Mouse (Mus musculus) 3T3-L1 (cell line): ENCODE data around the gene Bbs12.
A peak's percentile ranks its signal among the peaks of the same experiment; 100 is the strongest.

Source experiments
- DNase-seq: peaks from one replicate; pipeline ENCODE4 v3.0.0-alpha.2; 2015; ENCODE audit warnings: low read depth, low spot score

Gene Bbs12

GRCm38 (mm10) chr3:37325317-37326112, 13.2 kb downstream of the Bbs12 start:
- no peak for DNase-seq

- no peak for DNase-seq
These were observed 14.3 kb downstream of the Bbs12 start for GRCm38 (mm10) chr3:37326627-37327026.

DNA sequence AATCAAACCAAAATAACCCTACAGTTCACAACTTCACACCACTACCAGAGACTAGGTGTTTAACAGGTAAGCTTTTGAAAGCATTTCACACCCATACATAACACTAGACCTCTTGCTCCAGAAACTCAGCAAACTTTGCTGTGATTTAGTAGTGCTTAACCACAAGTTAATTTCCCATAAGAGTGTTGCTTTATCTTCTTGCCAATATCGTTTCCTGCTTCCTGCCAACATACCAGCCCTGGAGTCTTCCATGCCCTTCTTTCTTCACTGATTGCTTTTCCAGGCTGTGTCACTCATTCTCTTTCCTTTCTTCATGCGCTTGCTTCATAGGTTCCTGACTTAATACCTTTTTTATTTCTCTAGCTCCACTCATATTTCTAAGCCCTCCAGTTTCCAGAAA, 16.1 kb downstream of the Bbs12 start:
- DNase-seq = no peak

DNA sequence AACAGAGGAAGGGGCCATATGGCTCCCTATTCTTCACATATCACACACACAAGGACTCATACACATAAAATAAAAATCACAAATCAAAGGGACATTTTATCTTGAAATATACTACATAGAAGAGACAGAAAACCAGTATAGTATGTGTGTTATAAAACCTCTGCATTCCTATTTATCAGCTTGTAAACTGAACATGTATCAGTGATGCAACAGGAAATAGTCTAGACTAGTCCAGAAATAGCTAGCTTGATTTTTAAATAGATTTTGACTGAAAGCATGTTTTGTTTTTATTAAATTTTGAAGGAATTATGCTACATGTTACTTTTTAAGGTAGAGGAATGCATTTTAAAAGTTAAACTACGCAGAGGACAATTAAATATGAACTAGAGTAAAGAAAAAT, 17.6 kb downstream of the Bbs12 start:
- DNase-seq = no peak

DNA sequence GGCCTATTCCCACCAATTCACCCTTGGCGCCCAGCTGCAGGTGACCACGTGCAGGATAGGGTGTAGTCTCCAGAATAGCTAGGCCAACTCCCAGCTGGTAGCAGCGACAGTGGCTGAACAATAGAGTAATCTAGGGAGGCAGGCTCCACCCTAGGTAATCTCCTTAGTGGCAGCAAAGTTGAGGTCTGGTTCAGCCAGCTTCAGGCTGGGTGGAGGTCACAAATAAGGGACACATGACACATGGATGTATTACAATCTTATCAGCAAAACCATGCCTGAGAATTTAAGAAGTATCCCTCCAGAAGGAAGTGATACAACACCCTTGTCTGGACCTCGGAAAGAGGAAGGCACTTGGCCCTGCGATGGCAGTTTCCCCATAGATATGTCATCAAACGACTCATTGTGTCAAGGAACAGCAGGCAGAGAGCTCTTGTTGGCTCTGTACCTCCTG, 19.7 kb downstream of the Bbs12 start:
- peak; percentile 40 for DNase-seq

DNA sequence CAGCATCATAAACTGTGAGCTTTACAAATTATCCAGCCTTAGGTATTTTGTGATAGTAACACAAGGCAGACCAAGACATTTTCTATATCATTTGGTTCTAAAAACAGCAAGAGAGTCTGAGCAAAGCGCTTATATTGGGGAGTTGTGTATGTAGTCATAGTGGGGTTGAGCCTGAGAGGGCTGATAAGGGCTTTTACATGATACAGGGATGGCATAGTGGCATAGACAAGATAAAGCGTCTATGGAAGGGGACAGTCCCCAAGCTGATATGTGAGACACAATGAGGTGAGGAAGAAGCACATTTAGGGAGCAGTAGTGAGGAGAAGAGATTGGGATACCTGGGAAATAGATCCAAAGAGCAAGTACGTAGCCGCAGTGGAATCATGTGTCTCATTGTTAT, 21.7 kb downstream of the Bbs12 start:
- DNase-seq = no peak

DNA sequence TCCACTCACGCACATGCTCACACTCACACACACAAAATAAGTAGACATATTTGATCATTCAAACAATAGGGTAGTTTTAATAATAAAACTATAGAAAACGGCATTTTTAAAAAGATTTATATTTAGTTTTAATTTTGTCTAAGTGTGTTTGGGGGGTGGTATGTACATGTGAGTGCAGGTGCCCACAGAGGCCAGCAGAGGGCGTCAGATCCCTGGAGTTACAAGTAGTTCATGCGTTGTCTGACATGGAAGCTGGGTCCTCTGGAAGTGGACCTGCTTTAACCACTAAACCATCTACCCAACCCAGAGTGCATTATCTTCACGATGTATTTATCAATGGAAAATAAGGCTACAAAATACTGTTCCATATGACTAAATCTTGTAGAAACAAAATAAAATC, 28.8 kb downstream of the Bbs12 start:
- DNase-seq = peak; percentile 64

DNA sequence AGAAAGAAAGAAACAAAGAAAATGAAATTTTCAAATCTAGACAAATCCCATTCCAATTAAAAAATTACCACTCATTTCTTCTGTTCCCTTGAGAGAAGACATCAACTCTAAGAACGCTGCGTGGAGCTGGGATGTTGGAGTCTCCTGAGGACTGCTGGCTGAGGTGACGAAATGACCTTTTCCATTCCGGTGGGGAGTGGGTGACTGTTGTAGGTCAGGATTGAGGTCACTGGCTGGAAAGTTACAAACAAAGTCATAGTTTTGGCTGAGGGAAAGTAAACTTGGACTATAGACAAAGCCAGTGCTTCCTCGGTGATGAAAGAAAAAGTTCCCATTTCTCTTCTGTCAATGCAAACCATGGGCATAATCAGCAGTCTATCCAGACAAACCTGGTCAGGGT, 30.5 kb downstream of the Bbs12 start:
- DNase-seq = no peak

DNA sequence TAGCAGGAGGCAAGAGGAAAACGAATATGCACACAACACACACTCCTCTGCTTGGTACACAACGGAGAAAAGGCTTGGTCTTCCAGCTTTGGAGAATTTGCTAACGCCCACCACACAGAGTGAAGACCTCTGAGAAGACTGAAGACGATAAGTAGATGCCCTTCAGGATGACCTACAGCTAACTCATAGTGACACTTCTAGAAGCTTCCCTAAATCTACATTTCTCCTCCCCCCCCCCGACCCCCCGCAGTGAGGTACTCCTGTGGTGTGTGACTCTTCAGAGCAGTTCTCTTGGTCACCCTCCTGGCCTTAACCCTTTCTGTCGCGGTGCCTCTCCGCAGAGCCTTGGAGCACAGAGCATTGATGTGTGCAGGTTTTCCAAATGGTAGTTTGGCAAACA, 35.3 kb downstream of the Bbs12 start:
- no peak for DNase-seq

- DNase-seq = peak; percentile 11
These were observed 36.1 kb downstream of the Bbs12 start, which contains the start of gene Fgf2 for GRCm38 (mm10) chr3:37348221-37349165. Fgf2 (plus strand) TSS chr3:37348346.

DNA sequence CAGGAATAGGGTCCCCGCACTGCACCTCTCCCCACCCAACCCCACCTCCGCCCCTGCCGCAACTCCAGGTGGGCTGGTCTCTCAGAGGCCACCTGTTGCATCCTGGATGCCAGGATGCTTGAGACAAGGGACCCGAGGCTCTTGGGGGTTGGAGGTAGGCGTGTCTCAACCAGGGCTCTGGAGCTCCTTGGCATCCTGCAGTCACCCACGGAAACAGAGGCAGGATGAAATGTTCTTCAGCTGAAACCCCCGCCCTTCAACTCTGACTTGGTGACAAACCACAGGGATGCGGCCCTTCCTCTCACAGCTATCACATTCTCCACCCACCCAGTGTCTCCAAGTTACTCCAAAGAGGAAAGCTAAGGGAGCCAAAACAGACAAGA, 36.8 kb downstream of the Bbs12 start:
- no peak for DNase-seq

DNA sequence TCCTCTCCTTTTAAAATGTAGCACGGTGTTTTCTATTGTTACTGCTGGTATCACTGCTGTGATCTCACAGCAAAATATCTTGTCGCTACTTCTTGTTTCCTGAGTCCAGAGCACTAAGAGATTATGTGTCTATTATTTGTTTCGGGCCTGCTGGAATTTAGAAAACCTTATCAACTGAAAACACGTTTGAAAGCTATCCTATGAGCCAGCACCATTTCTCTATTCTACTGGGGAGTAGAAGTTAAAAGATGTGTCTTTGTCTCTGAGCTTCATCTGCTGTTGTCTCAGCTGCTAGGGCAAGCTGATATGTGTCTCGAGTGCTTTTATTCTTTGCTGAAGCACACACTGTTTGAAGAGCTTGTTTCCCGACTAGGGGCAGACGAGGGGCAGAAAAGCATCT, 38.0 kb downstream of the Bbs12 start:
- DNase-seq = no peak

DNA sequence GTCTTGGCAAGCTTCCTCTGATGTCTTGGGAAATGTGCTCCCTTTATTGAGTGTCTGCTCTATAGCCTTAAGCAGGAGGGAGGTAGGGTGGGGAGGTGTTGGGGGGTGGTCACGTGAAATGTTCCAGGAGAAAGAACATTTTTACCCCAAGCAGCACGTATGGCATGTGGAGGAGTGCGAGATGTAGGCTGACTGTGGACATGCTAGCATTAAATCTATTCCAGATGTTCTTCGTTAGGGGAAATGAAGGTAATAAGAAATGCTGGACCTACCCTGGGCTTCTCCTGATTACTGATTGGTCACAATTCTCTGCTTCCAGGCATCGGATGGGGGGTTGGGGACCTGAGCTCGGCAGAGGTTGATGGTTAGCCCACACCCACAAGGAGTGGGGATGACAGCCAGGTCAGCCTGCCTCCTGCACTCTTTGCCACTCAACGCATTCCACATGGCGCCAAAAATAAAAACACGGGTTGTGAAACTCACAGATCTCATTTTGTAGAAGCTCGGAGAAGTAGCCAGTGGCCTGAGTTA, 41.7 kb downstream of the Bbs12 start:
- DNase-seq = peak; percentile 34

DNA sequence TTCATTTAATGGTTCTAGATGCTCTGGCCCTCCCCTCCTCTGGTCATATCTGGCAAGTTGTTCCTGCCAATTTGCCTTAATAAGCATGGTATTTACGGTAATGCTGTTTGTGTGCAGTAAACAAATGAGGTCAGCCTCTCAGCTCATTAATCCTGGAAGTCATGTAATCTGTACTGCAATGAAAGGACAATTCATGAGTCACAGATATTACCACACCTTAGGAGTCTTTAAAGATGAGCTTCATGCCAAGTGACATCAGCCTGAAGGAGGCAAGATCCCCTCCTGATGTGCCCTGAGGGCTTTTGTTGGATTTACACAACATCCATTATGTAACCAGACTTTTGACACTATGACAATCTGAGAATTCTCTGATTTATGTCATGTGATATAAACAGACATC, 42.4 kb downstream of the Bbs12 start:
- DNase-seq = peak; percentile 66

DNA sequence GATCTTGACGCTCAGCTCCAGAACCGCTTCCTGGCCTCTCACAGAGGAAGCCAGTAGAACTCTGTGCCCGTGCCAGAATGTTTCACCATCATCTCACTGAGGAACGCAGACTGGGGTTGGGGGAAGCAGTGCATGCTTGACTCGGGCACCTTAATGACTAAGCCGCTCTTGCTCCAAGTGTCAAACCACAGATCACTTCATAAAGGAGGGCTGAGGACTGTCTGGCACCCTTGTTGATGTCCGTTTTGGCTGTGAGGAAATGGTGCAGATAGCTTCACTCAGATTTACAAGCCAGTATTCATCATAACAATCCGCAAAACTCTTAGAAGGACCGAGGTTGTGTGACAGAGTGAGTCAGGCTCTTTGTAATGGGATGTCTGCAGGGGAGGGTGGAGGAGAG, 48.4 kb downstream of the Bbs12 start:
- DNase-seq = peak; percentile 85

GRCm38 (mm10) chr3:37365144-37365543, 52.8 kb downstream of the Bbs12 start:
- no peak for DNase-seq

GRCm38 (mm10) chr3:37365976-37366375, 53.6 kb downstream of the Bbs12 start:
- DNase-seq = no peak

- no peak for DNase-seq
These were observed 54.2 kb downstream of the Bbs12 start for GRCm38 (mm10) chr3:37366381-37367053.

DNA sequence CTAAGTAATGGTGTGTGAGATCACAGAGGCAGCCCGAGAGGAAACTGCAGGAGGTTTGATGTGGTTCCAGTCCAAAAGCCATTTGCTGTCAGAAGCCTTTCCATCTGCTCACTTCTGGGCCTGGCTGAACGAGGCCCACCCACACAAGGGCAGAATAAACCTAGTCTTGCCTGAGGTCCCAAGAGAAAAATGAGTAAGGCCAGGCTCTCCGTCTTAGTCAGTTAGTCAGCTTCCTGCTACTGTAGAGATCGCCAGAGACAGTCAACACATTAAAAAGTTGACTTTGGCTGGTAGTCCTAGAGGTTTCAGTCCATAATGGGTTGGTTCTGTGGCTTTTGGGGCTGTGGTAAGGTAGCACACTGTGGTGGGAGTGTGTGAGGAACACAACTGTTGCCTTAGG, 58.1 kb downstream of the Bbs12 start:
- peak; percentile 88 for DNase-seq
